Mouse (Mus musculus) spleen, adult 2 months (tissue): Measurements from ENCODE around the gene Srpk2. TPM values are rescaled to one million over a fixed set of nuclear protein-coding genes. Genes with fewer than 3 reads are reported as not detected.

Experiments used
- DNase-seq, 2 experiments: peaks; one replicate each; pipeline versions ENCODE4 v3.0.0 to v3.0.0-alpha.2; 2012 to 2021; ENCODE audit warnings: low spot score in 2 of 2, low read depth in 1 of 2
- H3K27ac ChIP-seq: fragments of 200-500 bp; 2 replicates; pipeline ENCODE4 v1.5.1; 2012; ENCODE audit warnings: low read length, inconsistent platforms; ENCODE audit not compliant: insufficient read depth
- H3K27me3 ChIP-seq: fragments of 200-500 bp; 2 replicates; pipeline ENCODE4 v1.6.1; 2012; ENCODE audit warnings: mild to moderate bottlenecking, moderate library complexity, low read length, inconsistent platforms; ENCODE audit not compliant: control insufficient read depth, insufficient read depth
- H3K36me3 ChIP-seq: fragments of 200-500 bp; 2 replicates; pipeline ENCODE4 v1.6.1; 2012; ENCODE audit warnings: mild to moderate bottlenecking, low read length, inconsistent platforms; ENCODE audit not compliant: control insufficient read depth, insufficient read depth
- H3K4me1 ChIP-seq: fragments of 200-500 bp; 2 replicates; pipeline ENCODE4 v1.6.1; 2011; ENCODE audit warnings: inconsistent platforms; ENCODE audit not compliant: control insufficient read depth, insufficient read depth, insufficient read length
- H3K4me3 ChIP-seq: fragments of 200-500 bp; 2 replicates; pipeline ENCODE4 v1.5.1; 2011; ENCODE audit warnings: mild to moderate bottlenecking, inconsistent platforms; ENCODE audit not compliant: insufficient read depth, insufficient read length; ENCODE audit errors: extremely low read depth
- CTCF ChIP-seq: fragments of 200-500 bp; IDR thresholded peaks from 2 replicates; pipeline ENCODE4 v1.5.1; 2011; ENCODE audit warnings: mild to moderate bottlenecking, inconsistent platforms; ENCODE audit not compliant: insufficient read depth, insufficient read length, insufficient replicate concordance; ENCODE audit errors: extremely low read depth
- POLR2A ChIP-seq: fragments of 200-500 bp; IDR thresholded peaks from 2 replicates; pipeline ENCODE4 v1.6.1; 2011; ENCODE audit warnings: low read depth, low read length, inconsistent platforms
- WGBS: fragments of 180-500 bp; shearing (Covaris S2); methylation state at CpG from one replicate; pipeline ENCODE4 v1.1.7; 2018; 5-methylcytosine and 5-hydroxymethylcytosine counted together
- polyA plus RNA-seq: library from polyadenylated mRNA; depleted of rRNA; stranded (reverse); fragments of >200 nt; gene quantifications from 2 replicates; pipeline ENCODE4 v1.2.3, GENCODE M21; 2012

The Srpk2 gene
- polyA plus RNA-seq, 1 experiment = 4.1 TPM

- no peaks in the 10 kb centered on the region for H3K27me3 ChIP-seq
- DNase-seq = no peak
- H3K27ac ChIP-seq = no peak overlapping the region
- no peak for TF ChIP-seq POLR2A
- TF ChIP-seq CTCF = no peak
- H3K36me3 ChIP-seq = no peaks in the 10 kb centered on the region
- H3K4me1 ChIP-seq = no peaks in the 10 kb centered on the region
- 82% methylated on average over 4 of the region's 4 CpGs for WGBS
- no peak overlapping the region for H3K4me3 ChIP-seq
Observed at GRCm38 (mm10) chr5:23683431-23683830, 986 bp downstream of the Srpk2 start.

DNA sequence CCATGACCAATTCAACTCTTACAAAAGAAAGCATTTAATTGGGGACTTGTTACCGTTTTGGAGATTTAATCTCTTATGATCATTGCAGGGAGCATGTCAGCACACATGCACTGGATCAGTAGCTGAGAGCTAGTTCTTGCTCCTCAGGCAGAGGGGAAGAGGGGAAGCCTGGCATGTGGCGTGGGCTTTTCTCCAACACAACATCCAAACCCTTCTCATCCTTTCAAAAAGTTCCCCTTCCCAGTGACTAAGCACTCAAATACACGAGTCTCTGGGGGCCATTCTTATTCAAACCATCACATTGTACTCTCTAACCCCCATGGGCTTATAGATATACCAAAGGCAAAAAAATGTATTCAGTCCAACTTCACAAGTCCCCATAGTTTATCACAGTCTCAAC, 5.4 kb downstream of the Srpk2 start:
- 56% methylated on average over 3 of the region's 3 CpGs for WGBS
- Histone ChIP-seq H3K27ac (no peak overlapping the region), H3K36me3 (no peaks in the 10 kb centered on the region), H3K4me1 (peaks cover 3% of the 10 kb centered on the region; the same call in 1 of the 2 replicates), H3K4me3 (no peak overlapping the region), H3K27me3 (peaks cover 16% of the 10 kb centered on the region)
- DNase-seq = no peak
- no peak for TF ChIP-seq POLR2A
- no peak for TF ChIP-seq CTCF

- H3K36me3 ChIP-seq = no peaks in the 10 kb centered on the region
- peaks cover 3% of the 10 kb centered on the region; the same call in 1 of the 2 replicates for H3K4me1 ChIP-seq
- H3K27me3 ChIP-seq = peaks cover 16% of the 10 kb centered on the region
- 95% methylated on average over 5 of the region's 5 CpGs for WGBS
- H3K4me3 ChIP-seq = no peak overlapping the region
- DNase-seq = no peak
- TF ChIP-seq POLR2A (no peak), CTCF (no peak)
- H3K27ac ChIP-seq = no peak overlapping the region
Observed at GRCm38 (mm10) chr5:23677883-23678282, 6.5 kb downstream of the Srpk2 start.

GRCm38 (mm10) chr5:23677072-23677453, 7.4 kb downstream of the Srpk2 start:
- TF ChIP-seq POLR2A (no peak), CTCF (no peak)
- Histone ChIP-seq H3K27me3 (peaks cover 16% of the 10 kb centered on the region), H3K27ac (no peak overlapping the region), H3K4me3 (no peak overlapping the region), H3K4me1 (peaks cover 3% of the 10 kb centered on the region; the same call in 1 of the 2 replicates), H3K36me3 (no peaks in the 10 kb centered on the region)
- no peak for DNase-seq
- 82% methylated on average over 5 of the region's 5 CpGs for WGBS

- 13% methylated on average over 37 of the region's 41 CpGs for WGBS
- Histone ChIP-seq H3K4me3 (peak overlapping the region; percentile 83; the same call in 1 of the 2 replicates), H3K27ac (no peak overlapping the region), H3K27me3 (peaks cover 16% of the 10 kb centered on the region), H3K36me3 (no peaks in the 10 kb centered on the region), H3K4me1 (peaks cover 3% of the 10 kb centered on the region; the same call in 1 of the 2 replicates)
- TF ChIP-seq CTCF (no peak), POLR2A (no peak)
- peak in 1 of 2 experiments; percentile 4 for DNase-seq
Observed at GRCm38 (mm10) chr5:23676156-23677071, 8.0 kb downstream of the Srpk2 start.

DNA sequence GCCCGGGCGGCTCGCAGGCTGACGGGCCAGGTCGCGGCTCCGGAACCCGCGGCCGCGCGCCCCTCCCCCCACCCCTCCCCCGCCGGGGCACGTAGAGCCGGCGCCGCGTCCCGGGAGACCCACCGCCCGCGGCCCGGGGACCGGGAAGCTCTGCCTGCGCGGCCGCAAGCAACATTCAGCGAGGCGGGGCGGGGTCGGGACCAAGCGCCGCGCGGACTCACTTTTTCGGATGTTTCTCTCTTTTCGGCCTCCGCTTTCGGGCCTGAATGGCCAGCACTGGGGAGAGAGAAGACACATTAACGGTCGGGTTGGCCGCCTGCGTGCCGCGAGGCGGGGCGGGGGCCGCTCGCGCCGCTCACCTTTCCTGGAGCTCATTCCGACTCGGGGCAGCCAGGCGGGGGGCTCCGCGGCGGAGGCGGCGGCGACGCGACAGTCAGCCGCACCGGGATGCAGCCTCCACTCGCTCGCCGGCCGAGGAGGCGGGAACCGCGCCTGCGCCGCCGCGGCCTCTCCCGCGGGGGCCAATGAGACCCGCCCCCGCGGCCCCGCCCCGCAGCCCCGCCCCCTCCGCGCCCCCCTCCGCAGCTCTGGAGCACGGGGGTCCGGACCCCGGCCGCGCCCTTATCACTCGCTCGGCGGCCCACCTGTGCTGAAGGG, 8.8 kb downstream of the Srpk2 start:
- DNase-seq = peak in 1 of 2 experiments; percentile 36
- 2% methylated on average over 64 of the region's 95 CpGs for WGBS
- Histone ChIP-seq H3K4me3 (peak overlapping the region; percentile 83), H3K27ac (no peak overlapping the region), H3K36me3 (no peaks in the 10 kb centered on the region), H3K27me3 (peaks cover 16% of the 10 kb centered on the region), H3K4me1 (peaks cover 3% of the 10 kb centered on the region; the same call in 1 of the 2 replicates)
- no peak for TF ChIP-seq CTCF
- no peak for TF ChIP-seq POLR2A
